ENCODE assay signal across 9 mouse cellular contexts in the genomic region with DNA sequence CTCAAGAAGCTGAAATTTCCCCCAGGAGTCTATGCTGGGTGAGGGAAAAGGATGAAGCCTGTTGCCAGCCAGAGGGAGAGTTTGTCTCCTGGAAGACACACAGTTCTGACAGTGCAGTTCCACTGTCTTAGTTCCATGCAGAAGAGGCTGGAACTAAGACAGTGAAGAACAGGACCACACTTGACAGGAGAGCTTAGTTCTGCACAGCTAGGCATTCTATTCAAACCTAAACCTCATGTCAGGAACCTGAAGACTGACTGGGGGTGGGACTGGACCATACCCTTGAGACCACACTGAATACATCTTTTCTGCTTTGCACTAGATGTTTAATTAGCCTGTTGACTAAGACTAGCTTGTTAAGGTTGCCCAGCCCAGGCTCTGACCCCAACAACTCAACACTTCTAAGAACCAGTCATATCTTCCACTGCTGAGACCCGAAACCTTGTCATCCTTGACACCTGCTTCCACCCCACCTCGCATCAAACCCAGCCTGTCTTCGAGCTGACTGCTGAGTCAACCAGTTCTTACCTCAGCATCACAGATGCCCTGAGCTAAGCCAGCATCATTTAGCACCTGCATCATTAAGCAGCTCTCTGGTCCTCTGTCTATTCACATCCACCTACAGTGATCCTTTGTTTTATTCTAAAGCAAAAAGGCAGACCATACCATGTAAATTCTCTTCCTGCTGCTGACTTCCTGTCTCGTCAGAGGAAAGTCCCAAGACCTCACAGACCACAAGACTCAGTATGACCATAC. TPM values are rescaled to one million over a fixed set of nuclear protein-coding genes. Genes with fewer than 3 reads are reported as not detected.
DNase-seq lines count a peak whose midpoint lies in the region; ATAC-seq lines count a peak whose summit lies in the region.
"Had no signal": no experiment of that assay in that cellular context is flagged by ENCODE, and none has a peak within 500 bp of the region (broad histone marks: within the 10 kb centered on the region; RNA-seq: fewer than 3 reads in every experiment).

A gene (minus strand): TSS at position 644 of the 756 bp plus-strand sequence.

- no peak within 1 kb of the TSS for H3K4me2 ChIP-seq in embryonic facial prominence, embryonic 14.5 days (ENCODE audit: low read depth, low read length)
- no peak within 1 kb of the TSS for H3K4me2 ChIP-seq in stomach, embryonic 14.5 days (replicated peaks; ENCODE audit: low read depth, low read length)
- H3K4me2 ChIP-seq: embryonic facial prominence, embryonic 13.5 days had no signal

- no peak for DNase-seq in embryonic facial prominence, embryonic 14.5 days (ENCODE audit: low spot score)
- DNase-seq in embryonic facial prominence, embryonic 10.5 days (ENCODE audit: low spot score) = no peak
- DNase-seq in spleen, adult 18-20 months = peak; percentile 43 to 45
- no peak for DNase-seq in spleen, postnatal 4 days (ENCODE audit: low spot score in 2 of 2)
- DNase-seq in heart, postnatal 4 days = no peak

- no peaks in the 10 kb centered on the region for H3K27me3 ChIP-seq in embryonic facial prominence, embryonic 14.5 days (replicated peaks; ENCODE audit: control insufficient read depth, insufficient read depth, low read length)
- peaks cover 4% of the 10 kb centered on the region; the same call in 1 of the 2 replicates for H3K27me3 ChIP-seq in embryonic facial prominence, embryonic 10.5 days (replicated peaks; ENCODE audit: low read depth, poor library complexity, severe bottlenecking)
- H3K27me3 ChIP-seq in stomach, embryonic 14.5 days (ENCODE audit: control insufficient read depth, insufficient read depth, low read length) = no peaks in the 10 kb centered on the region

- no peak within 1 kb of the TSS for H3K4me3 ChIP-seq in embryonic facial prominence, embryonic 14.5 days (ENCODE audit: low read depth, low read length)
- no peak within 1 kb of the TSS for H3K4me3 ChIP-seq in embryonic facial prominence, embryonic 10.5 days
- no peak within 1 kb of the TSS for H3K4me3 ChIP-seq in stomach, embryonic 14.5 days (ENCODE audit: low read depth, low read length)
- H3K4me3 ChIP-seq: embryonic facial prominence, embryonic 13.5 days had no signal

- 49% methylated on average over 4 of the region's 4 CpGs for WGBS in embryonic facial prominence, embryonic 14.5 days
- WGBS in embryonic facial prominence, embryonic 10.5 days = 64% methylated on average over 4 of the region's 4 CpGs
- 64% methylated on average over 4 of the region's 4 CpGs for WGBS in stomach, embryonic 14.5 days

- H3K9me3 ChIP-seq in embryonic facial prominence, embryonic 14.5 days (ENCODE audit: control insufficient read depth, low read length) = peaks cover 1% of the 10 kb centered on the region
- H3K9me3 ChIP-seq in embryonic facial prominence, embryonic 10.5 days = peaks cover under 1% of the 10 kb centered on the region; the same call in 1 of the 2 replicates
- H3K9me3 ChIP-seq in stomach, embryonic 14.5 days (ENCODE audit: control insufficient read depth, low read depth, low read length) = no peaks in the 10 kb centered on the region
- H3K9me3 ChIP-seq: embryonic facial prominence, embryonic 13.5 days had no signal

- peaks cover 8% of the 10 kb centered on the region; the same call in 1 of the 2 replicates for H3K4me1 ChIP-seq in embryonic facial prominence, embryonic 14.5 days (ENCODE audit: control insufficient read depth, insufficient read depth, low read length)
- H3K4me1 ChIP-seq in embryonic facial prominence, embryonic 10.5 days = peaks cover 17% of the 10 kb centered on the region
- 0 out of 2 replicates have a peak, but pooled peaks cover 2% of the 10 kb centered on the region for H3K4me1 ChIP-seq in stomach, embryonic 14.5 days (ENCODE audit: control insufficient read depth, insufficient read depth, low read length)

- no peaks in the 10 kb centered on the region for H3K36me3 ChIP-seq in embryonic facial prominence, embryonic 14.5 days (ENCODE audit: control insufficient read depth, insufficient read depth, low read length)
- no peaks in the 10 kb centered on the region for H3K36me3 ChIP-seq in embryonic facial prominence, embryonic 10.5 days (replicated peaks)
- H3K36me3 ChIP-seq in stomach, embryonic 14.5 days (ENCODE audit: control insufficient read depth, insufficient read depth, low read length) = no peaks in the 10 kb centered on the region
- H3K36me3 ChIP-seq: embryonic facial prominence, embryonic 13.5 days had no signal

- ATAC-seq in embryonic facial prominence, embryonic 14.5 days (ENCODE audit: low read depth) = no peak
- ATAC-seq in stomach, embryonic 14.5 days (ENCODE audit: insufficient number of reproducible peaks, insufficient read depth, low FRiP score, low read depth) = no peak
- no peak for ATAC-seq in erythroblast, adult 5-6 weeks (replicated peaks; ENCODE audit: low FRiP score, poor library complexity, severe bottlenecking)
- ATAC-seq in cerebellum, adult (ENCODE audit: insufficient number of reproducible peaks, low FRiP score, low TSS enrichment) = no peak

- H3K27ac ChIP-seq in embryonic facial prominence, embryonic 14.5 days (replicated peaks; ENCODE audit: low read depth, low read length) = no peak within 1 kb of the TSS
- H3K27ac ChIP-seq in embryonic facial prominence, embryonic 10.5 days (replicated peaks) = no peak within 1 kb of the TSS
- H3K27ac ChIP-seq in stomach, embryonic 14.5 days (ENCODE audit: low read length) = no peak within 1 kb of the TSS
- H3K27ac ChIP-seq: embryonic facial prominence, embryonic 13.5 days had no signal

- H3K9ac ChIP-seq in embryonic facial prominence, embryonic 14.5 days (ENCODE audit: low read depth, low read length) = no peak within 1 kb of the TSS
- H3K9ac ChIP-seq in stomach, embryonic 14.5 days (replicated peaks; ENCODE audit: low read depth, low read length) = no peak within 1 kb of the TSS
- H3K9ac ChIP-seq: embryonic facial prominence, embryonic 13.5 days had no signal

RNA-seq across cellular contexts. Expression of the gene that starts here (rescaled TPM):
- 15.8 and 24.7 TPM in 2 replicates for polyA plus RNA-seq in embryonic facial prominence, embryonic 14.5 days (2014; fragmentation: Nextera tagmentation; extraction: Ambion mirVana)
- polyA plus RNA-seq in embryonic facial prominence, embryonic 10.5 days (2016; fragmentation: Nextera tagmentation; extraction: Ambion mirVana) = 1.7 and 2.6 TPM in 2 replicates
- 100 to 1,000 TPM; 232 to 252 TPM for total RNA-seq in heart, postnatal 4 days (2021)
- polyA plus RNA-seq in stomach, embryonic 14.5 days (2014; fragmentation: Nextera tagmentation; extraction: Ambion mirVana) = 13.3 and 17.1 TPM in 2 replicates
- 7.3 TPM in 1 of 2 replicates, not detected in the other for total RNA-seq in erythroblast, adult 5-6 weeks (2015; ENCODE audit: low replicate concordance)
- 2.0 TPM in 1 of 2 replicates, not detected in the other for total RNA-seq in erythroblast, adult 5-6 weeks (2017; ENCODE audit: low replicate concordance)

Comparison
In these comparisons a context has a peak if more than half of its experiments do, and no peak if none do; other contexts are left out.
1. RNA of the gene that starts here (total RNA-seq): 232 to 252 TPM in heart, postnatal 4 days; 2.0 to 7.3 TPM in erythroblast, adult 5-6 weeks; every median in the first group is over 10 times any median in the second.
2. DNase-seq: peak in spleen, adult 18-20 months (2 of 2); none in embryonic facial prominence, embryonic 14.5 days (single experiment), embryonic facial prominence, embryonic 10.5 days (single experiment), spleen, postnatal 4 days (0 of 2) and heart, postnatal 4 days (single experiment).